Mouse (Mus musculus) neural tube, embryonic 12.5 days (tissue): ENCODE measurements at regions not wholly inside any gene's neighbourhood (a gene's known extent, or its start where the extent isn't known, plus 50 kb on each side); places are given as distances from the start of the nearest gene placed in this dataset.

Source experiments
- ATAC-seq: fragments of 200-750 bp; cut with Nextera tagmentation; 2 replicates; pipeline ENCODE4 v1.8.0; 2017; ENCODE audit warnings: low read depth, mild to moderate bottlenecking, moderate TSS enrichment, moderate library complexity; ENCODE audit not compliant: low FRiP score
- H3K27ac ChIP-seq: fragments of 300-500 bp; sonication (generic); 2 replicates; pipeline ENCODE4 v1.5.1; 2016
- H3K27me3 ChIP-seq: fragments of 300-500 bp; sonication (generic); replicated peaks from 2 replicates; pipeline ENCODE4 v1.6.1; 2016; ENCODE audit warnings: mild to moderate bottlenecking
- H3K36me3 ChIP-seq: fragments of 300-500 bp; sonication (generic); 2 replicates; pipeline ENCODE4 v1.6.1; 2016; ENCODE audit warnings: mild to moderate bottlenecking
- H3K4me1 ChIP-seq: fragments of 300-500 bp; sonication (generic); 2 replicates; pipeline ENCODE4 v1.6.1; 2016
- H3K4me2 ChIP-seq: fragments of 300-500 bp; sonication (generic); replicated peaks from 2 replicates; pipeline ENCODE4 v1.6.1; 2016; ENCODE audit warnings: mild to moderate bottlenecking
- H3K4me3 ChIP-seq: fragments of 300-500 bp; sonication (generic); 2 replicates; pipeline ENCODE4 v1.5.1; 2016
- H3K9ac ChIP-seq: fragments of 300-500 bp; sonication (generic); 2 replicates; pipeline ENCODE4 v1.6.1; 2016; ENCODE audit warnings: mild to moderate bottlenecking
- H3K9me3 ChIP-seq: fragments of 300-500 bp; sonication (generic); 2 replicates; pipeline ENCODE4 v1.6.1; 2016; ENCODE audit warnings: mild to moderate bottlenecking
- WGBS: fragments of 180-500 bp; shearing (Covaris S2); methylation state at CpG from one replicate; pipeline ENCODE4 v1.1.7; 2016; 5-methylcytosine and 5-hydroxymethylcytosine counted together

GRCm38 (mm10) chr15:68014605-68015305 is 1514.0 kb upstream of the Lrrc6 start:
- 47% methylated on average over 2 of the region's 2 CpGs for WGBS
- Histone ChIP-seq H3K36me3 (no peaks in the 10 kb centered on the region), H3K4me2 (no peak overlapping the region), H3K4me3 (no peak overlapping the region), H3K9me3 (no peaks in the 10 kb centered on the region), H3K4me1 (no peaks in the 10 kb centered on the region), H3K27ac (no peak overlapping the region), H3K9ac (no peak overlapping the region), H3K27me3 (no peaks in the 10 kb centered on the region)
- ATAC-seq, result no peak

DNA sequence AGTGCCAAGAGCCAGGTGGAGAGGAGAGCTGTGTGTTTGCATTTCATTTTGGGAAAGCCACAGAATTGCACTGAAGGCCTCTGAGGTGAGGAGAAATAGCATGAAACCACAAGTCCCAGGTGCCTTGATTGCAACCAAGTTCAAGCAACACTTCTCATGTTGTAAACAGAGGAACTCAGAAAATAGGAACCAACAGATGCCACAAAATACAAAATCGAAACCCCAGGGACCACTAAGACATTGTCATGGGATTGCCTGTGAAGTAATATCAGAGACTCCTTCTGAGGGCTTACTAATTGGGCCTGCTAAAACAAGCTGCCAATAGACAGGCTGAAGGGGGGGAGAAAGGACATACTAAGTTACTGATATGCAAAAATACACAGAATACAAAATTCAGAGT is 1510.5 kb upstream of the Lrrc6 start:
- Histone ChIP-seq H3K27ac (no peak overlapping the region), H3K4me3 (no peak overlapping the region), H3K36me3 (no peaks in the 10 kb centered on the region), H3K4me1 (no peaks in the 10 kb centered on the region), H3K9me3 (no peaks in the 10 kb centered on the region), H3K4me2 (no peak overlapping the region), H3K27me3 (no peaks in the 10 kb centered on the region), H3K9ac (no peak overlapping the region)
- no peak for ATAC-seq
- WGBS, result 76% methylated on average over 1 of the region's 1 CpGs

- WGBS, result 91% methylated on average over 1 of the region's 1 CpGs
- no peak overlapping the region for H3K9ac ChIP-seq
- no peaks in the 10 kb centered on the region for H3K9me3 ChIP-seq
- no peak overlapping the region for H3K4me2 ChIP-seq
- H3K4me1 ChIP-seq, result no peaks in the 10 kb centered on the region
- no peak overlapping the region for H3K4me3 ChIP-seq
- H3K36me3 ChIP-seq, result no peaks in the 10 kb centered on the region
- no peak for ATAC-seq
- no peaks in the 10 kb centered on the region for H3K27me3 ChIP-seq
- H3K27ac ChIP-seq, result no peak overlapping the region
Measured at GRCm38 (mm10) chr15:68010189-68010588, 1509.5 kb upstream of the Lrrc6 start.

GRCm38 (mm10) chr15:68004798-68005197 is 1504.1 kb upstream of the Lrrc6 start:
- no peak overlapping the region for H3K4me2 ChIP-seq
- H3K27ac ChIP-seq, result no peak overlapping the region
- H3K36me3 ChIP-seq, result no peaks in the 10 kb centered on the region
- no peak overlapping the region for H3K4me3 ChIP-seq
- H3K27me3 ChIP-seq, result no peaks in the 10 kb centered on the region
- H3K9ac ChIP-seq, result no peak overlapping the region
- 58% methylated on average over 5 of the region's 5 CpGs for WGBS
- H3K4me1 ChIP-seq, result no peaks in the 10 kb centered on the region
- no peaks in the 10 kb centered on the region for H3K9me3 ChIP-seq
- no peak for ATAC-seq

DNA sequence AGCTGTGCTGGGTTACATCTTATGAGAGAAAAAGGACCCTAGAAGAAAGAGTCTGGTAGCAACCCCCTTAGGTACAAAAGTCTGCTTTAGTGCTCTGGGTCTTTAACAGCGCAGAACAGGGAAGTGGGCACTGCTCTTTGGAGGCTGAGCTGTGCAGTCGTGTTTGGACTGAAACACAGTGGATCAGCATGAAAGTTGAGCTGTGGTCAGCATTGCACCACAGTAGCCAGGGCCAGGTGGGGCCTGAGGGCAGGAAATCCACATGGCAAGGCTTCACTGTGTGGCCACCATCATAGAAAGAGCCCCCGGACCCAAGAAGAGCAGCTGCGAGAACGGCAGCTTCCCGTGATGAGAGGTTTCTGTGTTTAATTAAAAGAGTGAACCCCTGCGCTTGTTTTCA is 1495.8 kb upstream of the Lrrc6 start:
- no peaks in the 10 kb centered on the region for H3K4me1 ChIP-seq

GRCm38 (mm10) chr15:67989428-67990272 is 1488.9 kb upstream of the Lrrc6 start:
- H3K4me1 ChIP-seq, result no peaks in the 10 kb centered on the region
- H3K27ac ChIP-seq, result no peak overlapping the region
- no peaks in the 10 kb centered on the region for H3K9me3 ChIP-seq
- ATAC-seq, result no peak
- H3K4me3 ChIP-seq, result no peak overlapping the region
- WGBS, result 81% methylated on average over 5 of the region's 5 CpGs
- H3K9ac ChIP-seq, result no peak overlapping the region
- no peak overlapping the region for H3K4me2 ChIP-seq
- no peaks in the 10 kb centered on the region for H3K27me3 ChIP-seq
- no peaks in the 10 kb centered on the region for H3K36me3 ChIP-seq

More for the DNA sequence above, 1495.8 kb upstream of the Lrrc6 start:
- no peaks in the 10 kb centered on the region for H3K27me3 ChIP-seq
- 81% methylated on average over 7 of the region's 7 CpGs for WGBS
- no peak overlapping the region for H3K9ac ChIP-seq
- H3K36me3 ChIP-seq, result no peaks in the 10 kb centered on the region
- H3K27ac ChIP-seq, result no peak overlapping the region
- H3K4me2 ChIP-seq, result no peak overlapping the region
- no peaks in the 10 kb centered on the region for H3K9me3 ChIP-seq
- no peak overlapping the region for H3K4me3 ChIP-seq
- ATAC-seq, result no peak

DNA sequence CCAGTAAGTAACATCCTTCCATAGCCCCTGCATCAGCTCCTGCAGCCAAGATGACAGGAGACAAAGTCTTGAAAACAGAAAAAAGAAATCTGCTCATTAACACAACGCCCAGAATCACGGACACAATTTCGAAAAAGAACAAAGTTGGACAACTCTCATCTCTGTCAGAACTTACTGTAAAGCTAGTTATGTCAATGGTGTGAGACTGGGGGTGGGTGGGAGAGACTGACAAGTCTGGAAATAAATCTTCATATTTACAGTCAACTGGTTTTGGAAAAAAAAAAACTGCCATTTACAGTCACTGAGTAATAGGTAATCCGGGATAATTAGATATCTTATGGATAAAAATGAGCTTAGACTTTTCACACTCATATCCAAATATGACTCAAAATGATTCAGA is 1487.2 kb upstream of the Lrrc6 start:
- WGBS, result 93% methylated on average over 4 of the region's 4 CpGs
- Histone ChIP-seq H3K4me3 (no peak overlapping the region), H3K27me3 (no peaks in the 10 kb centered on the region), H3K36me3 (no peaks in the 10 kb centered on the region), H3K27ac (no peak overlapping the region), H3K9me3 (no peaks in the 10 kb centered on the region), H3K9ac (no peak overlapping the region), H3K4me1 (no peaks in the 10 kb centered on the region), H3K4me2 (no peak overlapping the region)
- no peak for ATAC-seq

DNA sequence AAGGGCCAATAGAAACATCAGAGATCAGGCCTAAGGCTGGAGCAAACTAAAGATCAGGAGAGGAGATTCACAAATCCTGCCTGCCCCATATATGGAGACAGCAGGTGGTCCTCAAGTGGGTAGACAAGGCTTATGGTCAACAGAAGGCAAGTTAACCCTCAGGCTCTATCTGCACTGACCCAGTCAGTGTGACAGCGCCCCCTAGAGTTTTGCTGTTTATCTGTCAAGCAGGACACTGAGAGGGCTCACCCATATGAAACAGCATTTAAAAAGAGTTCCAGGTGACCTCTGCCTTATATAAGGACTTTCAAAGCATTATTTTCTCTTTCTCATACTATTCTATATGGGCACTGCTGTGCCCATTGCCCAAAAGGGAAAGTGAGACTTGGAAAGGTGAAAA is 1482.5 kb upstream of the Lrrc6 start:
- 29% methylated on average over 1 of the region's 1 CpGs for WGBS
- Histone ChIP-seq H3K4me1 (no peaks in the 10 kb centered on the region), H3K27me3 (no peaks in the 10 kb centered on the region), H3K9me3 (no peaks in the 10 kb centered on the region), H3K9ac (no peak overlapping the region), H3K27ac (no peak overlapping the region), H3K4me3 (no peak overlapping the region), H3K4me2 (no peak overlapping the region), H3K36me3 (no peaks in the 10 kb centered on the region)
- no peak for ATAC-seq

DNA sequence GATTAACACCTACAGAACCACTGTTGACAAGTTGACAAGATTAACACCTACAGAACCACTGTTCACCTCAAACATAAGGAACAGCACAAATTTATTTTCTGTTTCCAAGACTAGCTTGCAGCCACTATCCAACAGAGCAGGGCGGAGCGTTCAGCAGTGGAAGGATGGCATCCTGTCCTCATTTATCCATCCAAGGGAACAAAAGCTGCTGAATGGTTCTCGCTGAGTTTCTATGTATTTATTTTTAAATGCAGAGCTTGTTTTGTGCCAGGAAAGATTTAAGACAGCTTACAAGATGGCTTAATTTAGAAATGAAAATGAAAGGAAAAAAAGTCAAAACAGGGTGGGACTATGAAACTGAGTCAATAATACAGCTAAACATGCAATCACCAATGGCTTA is 1481.2 kb upstream of the Lrrc6 start:
- Histone ChIP-seq H3K9ac (no peak overlapping the region), H3K4me2 (no peak overlapping the region), H3K36me3 (no peaks in the 10 kb centered on the region), H3K4me1 (no peaks in the 10 kb centered on the region), H3K27me3 (no peaks in the 10 kb centered on the region), H3K27ac (no peak overlapping the region), H3K9me3 (no peaks in the 10 kb centered on the region), H3K4me3 (no peak overlapping the region)
- ATAC-seq, result no peak
- 93% methylated on average over 3 of the region's 3 CpGs for WGBS

- no peak overlapping the region for H3K4me3 ChIP-seq
- no peaks in the 10 kb centered on the region for H3K9me3 ChIP-seq
- H3K36me3 ChIP-seq, result no peaks in the 10 kb centered on the region
- no peak overlapping the region for H3K9ac ChIP-seq
- H3K4me1 ChIP-seq, result no peaks in the 10 kb centered on the region
- 71% methylated on average over 3 of the region's 3 CpGs for WGBS
- ATAC-seq, result no peak
- H3K27me3 ChIP-seq, result no peaks in the 10 kb centered on the region
- H3K27ac ChIP-seq, result no peak overlapping the region
- no peak overlapping the region for H3K4me2 ChIP-seq
Measured at GRCm38 (mm10) chr15:67979451-67979850, 1478.7 kb upstream of the Lrrc6 start.

DNA sequence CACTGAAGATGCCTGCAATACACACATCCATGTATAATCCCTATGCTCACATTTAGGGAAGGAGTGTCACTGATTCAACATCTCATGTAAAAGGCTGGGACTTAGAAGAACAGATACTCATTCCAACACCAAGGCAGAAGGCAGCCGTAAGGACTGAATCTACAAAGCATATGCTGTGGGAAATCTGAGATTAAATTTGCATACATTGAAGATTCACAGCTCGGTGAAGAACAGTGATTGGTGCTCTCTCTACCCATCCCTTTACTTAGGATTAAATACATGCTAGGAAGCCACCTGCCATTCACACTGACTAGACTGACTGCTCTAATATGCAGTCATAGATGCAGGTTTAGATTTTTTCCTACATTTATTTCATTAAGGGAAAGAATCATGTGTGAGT is 1476.5 kb upstream of the Lrrc6 start:
- no peak overlapping the region for H3K4me2 ChIP-seq
- ATAC-seq, result no peak
- no peaks in the 10 kb centered on the region for H3K4me1 ChIP-seq
- no peak overlapping the region for H3K27ac ChIP-seq
- H3K9ac ChIP-seq, result no peak overlapping the region
- H3K27me3 ChIP-seq, result no peaks in the 10 kb centered on the region
- no peaks in the 10 kb centered on the region for H3K9me3 ChIP-seq
- no peak overlapping the region for H3K4me3 ChIP-seq
- H3K36me3 ChIP-seq, result no peaks in the 10 kb centered on the region
- WGBS, result 91% methylated on average over 2 of the region's 2 CpGs

GRCm38 (mm10) chr15:67971998-67972397 is 1471.3 kb upstream of the Lrrc6 start:
- Histone ChIP-seq H3K36me3 (no peaks in the 10 kb centered on the region), H3K9ac (no peak overlapping the region), H3K4me1 (no peaks in the 10 kb centered on the region), H3K27me3 (no peaks in the 10 kb centered on the region), H3K27ac (no peak overlapping the region), H3K9me3 (no peaks in the 10 kb centered on the region), H3K4me3 (no peak overlapping the region), H3K4me2 (no peak overlapping the region)
- WGBS, result 16% methylated on average over 3 of the region's 3 CpGs
- peak; percentile 83; the same call in 1 of the 2 replicates for ATAC-seq

DNA sequence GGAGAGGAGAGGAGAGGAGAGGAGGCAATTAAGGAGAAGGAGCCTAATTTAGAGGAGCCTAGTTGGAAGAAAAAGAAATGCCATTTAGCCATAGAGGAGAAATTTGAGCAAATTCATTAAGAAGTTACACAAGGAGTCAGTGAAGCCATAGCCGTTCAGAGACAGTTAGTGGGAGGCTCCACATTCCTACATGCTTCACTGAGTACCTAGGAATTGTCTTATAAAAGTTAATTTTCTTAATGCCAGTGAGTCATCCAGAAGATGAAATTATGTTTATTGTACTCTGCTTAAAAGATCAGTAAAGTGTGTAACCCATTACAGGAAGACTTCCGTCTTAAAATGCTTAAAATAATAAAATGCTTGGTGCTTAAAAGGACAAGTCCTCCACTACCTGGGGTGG is 1453.5 kb upstream of the Lrrc6 start:
- Histone ChIP-seq H3K27ac (no peak overlapping the region), H3K9ac (no peak overlapping the region), H3K4me2 (no peak overlapping the region), H3K4me1 (no peaks in the 10 kb centered on the region), H3K36me3 (no peaks in the 10 kb centered on the region), H3K27me3 (no peaks in the 10 kb centered on the region), H3K9me3 (no peaks in the 10 kb centered on the region), H3K4me3 (no peak overlapping the region)
- WGBS, result 76% methylated on average over 2 of the region's 2 CpGs
- no peak for ATAC-seq
